Mouse (Mus musculus) brain, adult 2 months (tissue): ENCODE results near the gene Atp1a3.

ENCODE experiments used
- DNase-seq: peaks from one replicate; pipeline ENCODE4 v3.0.0; 2011; ENCODE audit warnings: low read depth, low spot score

Gene Atp1a3

GRCm38 (mm10) chr7:25004806-25005205, 952 bp downstream of the Atp1a3 start:
- peak; percentile 78 for DNase-seq

GRCm38 (mm10) chr7:25003820-25004388, 1.9 kb downstream of the Atp1a3 start:
- peak; percentile 67 for DNase-seq

- peak; percentile 49 for DNase-seq
Observed at GRCm38 (mm10) chr7:25003291-25003690, 2.5 kb downstream of the Atp1a3 start.

- no peak for DNase-seq
Observed at GRCm38 (mm10) chr7:25000711-25001110, 5.0 kb downstream of the Atp1a3 start.

GRCm38 (mm10) chr7:25000211-25000610, 5.5 kb downstream of the Atp1a3 start:
- no peak for DNase-seq

- peak; percentile 93 for DNase-seq
Observed at GRCm38 (mm10) chr7:24993081-24993480, 12.7 kb downstream of the Atp1a3 start.

- DNase-seq: no peak
Observed at GRCm38 (mm10) chr7:24990478-24990877, 15.3 kb downstream of the Atp1a3 start.

GRCm38 (mm10) chr7:24987941-24988340, 17.8 kb downstream of the Atp1a3 start:
- no peak for DNase-seq

- DNase-seq: no peak
Observed at GRCm38 (mm10) chr7:24985799-24986198, 20.0 kb downstream of the Atp1a3 start.

- no peak for DNase-seq
Observed at GRCm38 (mm10) chr7:24984307-24984706, 21.5 kb downstream of the Atp1a3 start.

- no peak for DNase-seq
Observed at GRCm38 (mm10) chr7:24983396-24983795, 22.4 kb downstream of the Atp1a3 start.

- no peak for DNase-seq
Observed at GRCm38 (mm10) chr7:24980439-24980838, 25.3 kb downstream of the Atp1a3 start.

GRCm38 (mm10) chr7:24978781-24979180, 27.0 kb downstream of the Atp1a3 start:
- no peak for DNase-seq

- DNase-seq: peak; percentile 69
Observed at GRCm38 (mm10) chr7:24974893-24975595, 30.7 kb downstream of the Atp1a3 start.

- DNase-seq: no peak
Observed at GRCm38 (mm10) chr7:24973902-24974301, 31.9 kb downstream of the Atp1a3 start.

- no peak for DNase-seq
Observed at GRCm38 (mm10) chr7:24973208-24973607, 32.5 kb downstream of the Atp1a3 start.

- peak; percentile 99 for DNase-seq
Observed at GRCm38 (mm10) chr7:24971972-24972893, 33.5 kb downstream of the Atp1a3 start, which contains the start of gene Rabac1. Gene Rabac1 (minus strand): TSS chr7:24972754.

- DNase-seq: peak; percentile 90
Observed at GRCm38 (mm10) chr7:24971261-24971971, 34.3 kb downstream of the Atp1a3 start.

GRCm38 (mm10) chr7:24970341-24970740, 35.4 kb downstream of the Atp1a3 start:
- no peak for DNase-seq

GRCm38 (mm10) chr7:24969805-24970204, 36.0 kb downstream of the Atp1a3 start:
- DNase-seq: peak; percentile 97

GRCm38 (mm10) chr7:24968463-24968862, 37.3 kb downstream of the Atp1a3 start:
- DNase-seq: peak; percentile 88

- no peak for DNase-seq
Observed at GRCm38 (mm10) chr7:24967966-24968365, 37.8 kb downstream of the Atp1a3 start.
